Mouse (Mus musculus) liver, embryonic 16.5 days (tissue): Measurements from ENCODE around the gene Slc38a2. TPM values are rescaled to one million over a fixed set of nuclear protein-coding genes. Genes with fewer than 3 reads are reported as not detected.

ENCODE experiments used
- ATAC-seq: fragments of 200-750 bp; cut with Nextera tagmentation; 2 replicates; pipeline ENCODE4 v1.8.0; 2017; ENCODE audit warnings: low read depth, mild to moderate bottlenecking, moderate number of reproducible peaks, moderate library complexity
- H3K27ac ChIP-seq: fragments of 300-500 bp; sonication (generic); 2 replicates; pipeline ENCODE4 v1.5.1; 2014; ENCODE audit warnings: mild to moderate bottlenecking, low read length
- H3K27me3 ChIP-seq: fragments of 300-500 bp; sonication (generic); 2 replicates; pipeline ENCODE4 v1.6.1; 2014; ENCODE audit warnings: low read depth, low read length, mixed read lengths; ENCODE audit not compliant: control insufficient read depth, insufficient read depth
- H3K36me3 ChIP-seq: fragments of 300-500 bp; sonication (generic); 2 replicates; pipeline ENCODE4 v1.6.1; 2014; ENCODE audit warnings: mild to moderate bottlenecking; ENCODE audit not compliant: control insufficient read depth, insufficient read depth
- H3K4me1 ChIP-seq: fragments of 300-500 bp; sonication (generic); 2 replicates; pipeline ENCODE4 v1.6.1; 2014; ENCODE audit warnings: low read depth, low read length, mixed read lengths; ENCODE audit not compliant: control insufficient read depth
- H3K4me2 ChIP-seq: fragments of 300-500 bp; sonication (generic); 2 replicates; pipeline ENCODE4 v1.6.1; 2014; ENCODE audit warnings: low read depth, low read length, mixed read lengths
- H3K4me3 ChIP-seq: fragments of 300-500 bp; sonication (generic); 2 replicates; pipeline ENCODE4 v1.5.1; 2014; ENCODE audit warnings: low read depth, mild to moderate bottlenecking, low read length
- H3K9ac ChIP-seq: fragments of 300-500 bp; sonication (generic); 2 replicates; pipeline ENCODE4 v1.6.1; 2014; ENCODE audit warnings: low read depth, low read length
- H3K9me3 ChIP-seq: fragments of 300-500 bp; sonication (generic); replicated peaks from 2 replicates; pipeline ENCODE4 v1.6.1; 2016; ENCODE audit warnings: low read length; ENCODE audit not compliant: control insufficient read depth
- WGBS: fragments of 180-500 bp; shearing (Covaris S2); extraction: QIAGEN DNeasy Blood & Tissue Kit; methylation state at CpG from one replicate; pipeline ENCODE4 v1.1.7; 2014; ENCODE audit not compliant: insufficient replicate concordance; 5-methylcytosine and 5-hydroxymethylcytosine counted together
- polyA plus RNA-seq: library from polyadenylated mRNA; unstranded; fragments of >200 nt; fragmentation: Nextera tagmentation; extraction: Ambion mirVana; gene quantifications from 2 replicates; pipeline ENCODE4 v1.2.1, GENCODE M21; 2015

Slc38a2 gene
- polyA plus RNA-seq, 1 experiment from 2014 or later, result 38.8 TPM

GRCm38 (mm10) chr15:96695455-96696421 is 3.8 kb downstream of the Slc38a2 start:
- Histone ChIP-seq H3K27ac (peak overlapping the region; percentile 43), H3K4me3 (peak overlapping the region; percentile 8; the same call in 1 of the 2 replicates), H3K4me2 (peak overlapping the region; percentile 66), H3K9ac (no peak overlapping the region), H3K27me3 (no peaks in the 10 kb centered on the region), H3K36me3 (peaks cover 71% of the 10 kb centered on the region), H3K4me1 (peaks cover 30% of the 10 kb centered on the region), H3K9me3 (no peaks in the 10 kb centered on the region)
- 75% methylated on average over 26 of the region's 26 CpGs for WGBS
- ATAC-seq, result no peak

- Histone ChIP-seq H3K9me3 (no peaks in the 10 kb centered on the region), H3K27ac (no peak overlapping the region), H3K4me1 (peaks cover 22% of the 10 kb centered on the region), H3K27me3 (no peaks in the 10 kb centered on the region), H3K9ac (no peak overlapping the region), H3K4me3 (no peak overlapping the region), H3K4me2 (no peak overlapping the region), H3K36me3 (peaks cover 78% of the 10 kb centered on the region)
- WGBS, result 91% methylated on average over 7 of the region's 7 CpGs
- no peak for ATAC-seq
Observed at GRCm38 (mm10) chr15:96694988-96695387, 4.5 kb downstream of the Slc38a2 start.

- Histone ChIP-seq H3K4me3 (no peak overlapping the region), H3K4me2 (no peak overlapping the region), H3K9me3 (no peaks in the 10 kb centered on the region), H3K27me3 (no peaks in the 10 kb centered on the region), H3K4me1 (peaks cover 22% of the 10 kb centered on the region), H3K9ac (no peak overlapping the region), H3K27ac (no peak overlapping the region), H3K36me3 (peaks cover 89% of the 10 kb centered on the region)
- no peak for ATAC-seq
- WGBS, result 92% methylated on average over 14 of the region's 14 CpGs
Observed at GRCm38 (mm10) chr15:96693688-96694087, 5.8 kb downstream of the Slc38a2 start.

DNA sequence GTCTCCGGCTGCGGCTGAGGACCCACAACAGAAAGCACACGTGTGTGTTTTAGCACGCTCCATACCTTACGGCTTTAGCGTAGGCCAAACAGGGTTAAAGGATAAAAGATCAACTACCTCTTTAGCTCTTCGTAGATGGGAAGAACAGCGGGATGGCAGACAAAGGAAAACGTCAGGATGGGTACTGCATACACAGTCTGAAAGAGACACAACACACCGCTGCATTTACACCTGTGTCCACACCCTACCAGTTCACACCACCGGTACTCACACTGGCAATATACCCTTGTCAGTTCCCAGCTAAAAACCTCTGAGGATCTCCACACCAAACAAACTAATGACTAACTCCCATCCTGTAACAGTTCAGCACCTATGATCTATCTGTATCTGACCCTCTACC is 7.1 kb downstream of the Slc38a2 start:
- Histone ChIP-seq H3K27me3 (no peaks in the 10 kb centered on the region), H3K4me3 (no peak overlapping the region), H3K36me3 (peaks cover 94% of the 10 kb centered on the region), H3K27ac (no peak overlapping the region), H3K9me3 (no peaks in the 10 kb centered on the region), H3K9ac (no peak overlapping the region), H3K4me1 (peaks cover 17% of the 10 kb centered on the region), H3K4me2 (no peak overlapping the region)
- ATAC-seq, result no peak
- WGBS, result 90% methylated on average over 11 of the region's 11 CpGs

DNA sequence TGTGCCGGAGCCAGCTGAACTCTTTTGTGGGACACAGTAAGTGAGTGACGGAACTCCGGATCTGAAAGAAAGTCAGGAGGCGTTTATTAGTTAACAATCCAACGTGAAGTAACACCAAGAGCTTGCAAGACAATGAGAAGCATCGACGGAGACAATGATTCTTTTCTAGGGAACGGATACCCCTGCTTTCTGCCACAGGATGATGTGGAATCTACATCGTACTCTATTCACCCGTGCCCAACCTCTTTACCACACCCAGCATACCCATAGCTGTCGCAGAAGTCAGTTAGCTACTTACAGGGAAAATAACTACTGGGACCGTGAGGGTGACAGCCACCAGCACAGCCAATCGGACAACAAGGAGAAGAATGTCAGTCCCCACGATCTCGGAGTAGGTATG is 8.1 kb downstream of the Slc38a2 start:
- no peak overlapping the region for H3K4me3 ChIP-seq
- no peak overlapping the region for H3K4me2 ChIP-seq
- H3K9ac ChIP-seq, result no peak overlapping the region
- peaks cover 85% of the 10 kb centered on the region for H3K36me3 ChIP-seq
- peaks cover 7% of the 10 kb centered on the region for H3K4me1 ChIP-seq
- no peak overlapping the region for H3K27ac ChIP-seq
- H3K27me3 ChIP-seq, result no peaks in the 10 kb centered on the region
- ATAC-seq, result no peak
- H3K9me3 ChIP-seq, result no peaks in the 10 kb centered on the region
- WGBS, result 90% methylated on average over 15 of the region's 15 CpGs

DNA sequence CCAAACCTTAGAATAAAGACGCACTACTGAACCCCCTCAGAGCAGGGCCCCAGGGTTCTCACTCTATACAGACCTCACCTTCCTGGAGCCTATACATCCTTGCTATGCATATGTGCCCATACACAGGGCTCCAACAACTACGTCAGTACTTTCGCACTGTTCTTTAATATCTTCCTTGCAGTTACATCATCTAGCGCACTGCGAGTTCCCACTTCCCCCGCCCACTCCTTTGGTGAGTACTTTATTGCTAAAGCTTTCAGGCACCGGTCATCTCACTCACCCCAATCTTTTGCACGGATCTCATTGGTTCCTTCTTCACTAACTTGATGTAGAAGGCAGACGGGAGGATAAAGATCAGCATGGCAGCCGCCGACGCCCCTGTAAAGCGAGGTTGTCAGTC is 8.7 kb downstream of the Slc38a2 start:
- H3K27me3 ChIP-seq, result no peaks in the 10 kb centered on the region
- 84% methylated on average over 13 of the region's 13 CpGs for WGBS
- peaks cover 79% of the 10 kb centered on the region for H3K36me3 ChIP-seq
- no peak overlapping the region for H3K27ac ChIP-seq
- no peak overlapping the region for H3K9ac ChIP-seq
- H3K4me3 ChIP-seq, result no peak overlapping the region
- no peaks in the 10 kb centered on the region for H3K9me3 ChIP-seq
- peaks cover 2% of the 10 kb centered on the region; the same call in 1 of the 2 replicates for H3K4me1 ChIP-seq
- no peak for ATAC-seq
- H3K4me2 ChIP-seq, result no peak overlapping the region

DNA sequence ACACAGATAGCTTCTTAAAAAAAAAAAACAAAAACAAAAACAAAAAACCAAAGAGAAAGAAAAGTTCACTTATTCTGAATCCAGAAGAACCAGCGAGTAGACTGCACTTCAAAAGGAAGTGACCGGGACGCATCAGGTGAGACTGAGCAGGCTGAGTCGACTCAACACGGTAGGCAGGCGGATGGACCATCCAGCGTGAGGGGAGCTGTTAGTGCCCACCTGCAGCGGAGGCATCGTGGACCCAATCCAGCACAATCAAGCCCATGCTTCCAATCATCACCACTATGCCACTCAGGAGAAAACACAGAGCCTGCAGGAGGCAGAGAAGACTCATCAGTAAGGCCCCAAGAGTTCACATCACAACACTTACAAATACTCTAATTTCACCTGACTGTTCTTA is 9.6 kb downstream of the Slc38a2 start:
- no peak for ATAC-seq
- H3K9me3 ChIP-seq, result no peaks in the 10 kb centered on the region
- WGBS, result 82% methylated on average over 9 of the region's 9 CpGs

DNA sequence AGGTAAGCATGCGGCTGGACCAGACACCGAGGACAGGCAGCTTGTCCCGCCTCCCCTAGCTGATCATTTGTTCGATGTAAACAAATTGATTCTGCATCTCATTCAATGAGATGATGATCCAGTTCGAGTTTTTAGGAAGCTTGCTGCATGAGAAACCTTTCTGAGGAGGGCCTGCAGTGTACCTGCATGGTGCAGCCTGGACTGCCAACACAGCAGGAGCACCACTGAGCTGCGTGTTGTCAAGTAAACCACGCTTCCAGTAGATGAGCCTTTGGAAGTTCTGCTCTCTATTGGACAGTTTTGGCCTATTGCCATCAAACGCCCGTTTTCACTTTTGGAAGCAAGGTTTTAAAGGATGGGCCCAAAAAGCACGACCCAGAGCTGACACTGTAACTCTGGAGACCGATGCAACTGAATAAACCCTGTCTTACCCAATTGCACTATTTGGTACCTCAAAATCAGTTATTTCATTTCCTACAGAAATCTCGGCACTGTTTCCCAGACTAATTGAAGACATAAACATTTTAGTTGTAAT is 10.7 kb downstream of the Slc38a2 start:
- Histone ChIP-seq H3K4me2 (no peak overlapping the region), H3K27me3 (no peaks in the 10 kb centered on the region), H3K4me1 (peaks cover 7% of the 10 kb centered on the region), H3K9me3 (no peaks in the 10 kb centered on the region), H3K27ac (no peak overlapping the region), H3K4me3 (no peak overlapping the region), H3K9ac (no peak overlapping the region), H3K36me3 (peaks cover 59% of the 10 kb centered on the region)
- ATAC-seq, result no peak
- 84% methylated on average over 12 of the region's 12 CpGs for WGBS

More for the DNA sequence above, 9.6 kb downstream of the Slc38a2 start:
- H3K4me2 ChIP-seq, result no peak overlapping the region
- H3K36me3 ChIP-seq, result peaks cover 70% of the 10 kb centered on the region
- no peak overlapping the region for H3K4me3 ChIP-seq
- H3K9ac ChIP-seq, result no peak overlapping the region
- no peaks in the 10 kb centered on the region for H3K4me1 ChIP-seq
- no peak overlapping the region for H3K27ac ChIP-seq
- H3K27me3 ChIP-seq, result no peaks in the 10 kb centered on the region

GRCm38 (mm10) chr15:96688036-96688435 is 11.5 kb downstream of the Slc38a2 start:
- H3K27me3 ChIP-seq, result no peaks in the 10 kb centered on the region
- H3K36me3 ChIP-seq, result peaks cover 51% of the 10 kb centered on the region
- H3K4me3 ChIP-seq, result no peak overlapping the region
- peaks cover 7% of the 10 kb centered on the region for H3K4me1 ChIP-seq
- no peak for ATAC-seq
- WGBS, result 85% methylated on average over 6 of the region's 6 CpGs
- no peak overlapping the region for H3K27ac ChIP-seq
- no peaks in the 10 kb centered on the region for H3K9me3 ChIP-seq
- H3K4me2 ChIP-seq, result no peak overlapping the region
- H3K9ac ChIP-seq, result no peak overlapping the region
